Mouse (Mus musculus) lung, adult 2 months (tissue): Measurements from ENCODE around the gene Rab17. TPM values are rescaled to one million over a fixed set of nuclear protein-coding genes. Genes with fewer than 3 reads are reported as not detected.

ENCODE experiments used
- DNase-seq: peaks from one replicate; pipeline ENCODE4 v3.0.0; 2022
- H3K4me1 ChIP-seq: fragments of 200-500 bp; 2 replicates; pipeline ENCODE4 v1.6.1; 2011; ENCODE audit warnings: low read length; ENCODE audit not compliant: control insufficient read depth, insufficient read depth
- H3K4me3 ChIP-seq: fragments of 200-500 bp; replicated peaks from 2 replicates; pipeline ENCODE3; 2011; ENCODE audit warnings: low read depth, mild to moderate bottlenecking, control low read depth, low read length; ENCODE audit errors: extremely low read depth
- CTCF ChIP-seq: fragments of 200-500 bp; IDR thresholded peaks from 2 replicates; pipeline ENCODE4 v1.5.1; 2011; ENCODE audit warnings: mild to moderate bottlenecking, low read length, control low read depth; ENCODE audit not compliant: insufficient read depth
- POLR2A ChIP-seq: fragments of 200-500 bp; IDR thresholded peaks from 2 replicates; pipeline ENCODE4 v1.6.1; 2011; ENCODE audit warnings: low read depth, mild to moderate bottlenecking, control low read depth, low read length, borderline replicate concordance; ENCODE audit errors: extremely low read depth
- WGBS: fragments of 180-500 bp; shearing (Covaris S2); methylation state at CpG from one replicate; pipeline ENCODE4 v1.1.7; 2018; 5-methylcytosine and 5-hydroxymethylcytosine counted together
- polyA plus RNA-seq: library from polyadenylated mRNA; depleted of rRNA; stranded (reverse); fragments of >200 nt; gene quantifications from 2 replicates; pipeline ENCODE4 v1.2.3, GENCODE M21; 2012

Rab17 gene
- polyA plus RNA-seq, 1 experiment, result 1.2 TPM

DNA sequence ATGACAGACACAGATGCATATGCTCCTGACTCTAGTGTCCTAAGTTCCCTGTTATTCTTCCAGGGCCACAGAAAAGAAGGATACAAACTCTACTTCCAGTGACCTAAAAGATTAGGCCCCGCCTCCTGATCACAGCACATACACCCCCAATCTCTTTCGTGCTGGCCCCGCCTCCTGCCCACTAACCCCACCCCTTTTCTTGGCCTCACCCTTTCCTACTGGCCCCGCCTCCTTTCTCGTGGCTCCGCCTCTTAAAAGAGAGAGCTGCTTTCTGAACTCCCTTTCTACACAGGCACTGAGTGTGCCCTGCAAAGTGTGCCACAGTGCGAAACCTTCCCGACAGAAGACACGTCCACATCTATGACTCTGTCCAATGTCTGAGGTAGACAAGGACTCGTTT is 24.3 kb downstream of the Rab17 start:
- 66% methylated on average over 10 of the region's 10 CpGs for WGBS
- TF ChIP-seq POLR2A (no peak), CTCF (no peak)
- DNase-seq, result no peak
- Histone ChIP-seq H3K4me3 (no peak overlapping the region), H3K4me1 (no peaks in the 10 kb centered on the region)

- no peak overlapping the region for H3K4me3 ChIP-seq
- no peak for DNase-seq
- TF ChIP-seq CTCF (no peak), POLR2A (no peak)
- no peaks in the 10 kb centered on the region for H3K4me1 ChIP-seq
- 69% methylated on average over 4 of the region's 4 CpGs for WGBS
Measured at GRCm38 (mm10) chr1:90939980-90940379, 29.5 kb downstream of the Rab17 start.

DNA sequence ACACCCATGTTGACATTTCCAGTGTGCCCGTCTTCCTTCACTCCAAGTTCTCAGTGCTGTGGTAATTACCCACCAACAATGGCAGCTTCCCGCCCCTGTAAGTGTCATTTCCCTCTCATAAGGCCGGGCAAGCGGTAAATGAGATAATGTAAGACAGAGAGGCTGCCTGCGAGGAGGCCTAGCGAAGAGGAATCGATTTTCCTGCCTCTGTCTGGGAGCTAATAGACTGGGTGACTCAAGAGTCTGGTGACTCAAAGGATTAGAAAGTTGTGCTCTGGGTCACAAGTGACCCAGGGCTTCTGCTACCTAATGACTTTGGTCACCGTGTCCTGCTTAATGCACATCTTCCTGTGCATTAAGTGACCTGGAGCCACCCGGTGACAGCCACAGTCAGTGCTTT is 32.5 kb downstream of the Rab17 start:
- Histone ChIP-seq H3K4me1 (no peaks in the 10 kb centered on the region), H3K4me3 (no peak overlapping the region)
- no peak for DNase-seq
- TF ChIP-seq CTCF, result no peak
- no peak for TF ChIP-seq POLR2A
- WGBS, result 73% methylated on average over 9 of the region's 9 CpGs

DNA sequence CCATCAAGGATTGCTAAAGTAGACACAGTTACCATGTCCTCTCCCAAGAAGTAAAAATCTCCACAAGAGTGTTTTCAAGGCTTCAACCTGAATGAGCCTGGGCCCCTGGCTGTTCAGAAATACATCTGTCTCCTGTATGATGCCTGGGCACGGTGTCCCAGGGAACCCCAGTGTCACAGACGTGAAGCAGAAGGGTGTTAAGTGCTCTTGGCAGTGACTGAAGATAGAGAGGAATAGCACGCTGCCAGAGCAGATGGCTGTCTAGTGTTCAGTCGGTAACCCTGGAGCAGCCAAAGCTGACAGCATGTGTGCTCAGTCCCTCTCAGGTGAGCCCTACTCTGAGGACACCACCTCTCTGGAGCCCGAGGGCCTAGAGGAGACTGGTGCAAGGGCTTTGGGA is 36.5 kb downstream of the Rab17 start:
- TF ChIP-seq CTCF (no peak), POLR2A (no peak)
- no peak for DNase-seq
- 74% methylated on average over 5 of the region's 5 CpGs for WGBS

DNA sequence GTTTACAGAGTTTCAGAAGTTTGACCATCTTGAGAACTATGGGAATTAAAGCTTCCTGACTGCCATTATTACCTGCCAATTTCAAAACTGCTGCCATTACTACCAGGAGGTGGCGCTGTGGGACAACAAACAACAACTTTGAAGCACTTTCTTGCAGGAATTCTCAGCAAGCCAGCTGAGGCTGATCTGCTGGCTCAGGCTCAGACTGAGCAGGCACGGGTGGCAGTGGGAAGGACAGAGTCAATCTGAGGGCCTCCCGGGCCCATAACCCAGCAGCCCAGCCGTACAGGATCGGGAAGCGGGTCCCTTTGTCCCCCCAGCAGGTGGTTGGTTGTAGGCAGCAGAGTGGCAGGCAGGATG is 40.9 kb downstream of the Rab17 start:
- peaks cover 9% of the 10 kb centered on the region; the same call in 1 of the 2 replicates for H3K4me1 ChIP-seq
- no peak overlapping the region for H3K4me3 ChIP-seq
- TF ChIP-seq CTCF (peak; percentile 52), POLR2A (no peak)
- WGBS, result 10% methylated on average over 6 of the region's 6 CpGs
- DNase-seq, result peak; percentile 83

More for the DNA sequence above, 36.5 kb downstream of the Rab17 start:
- Histone ChIP-seq H3K4me3 (no peak overlapping the region), H3K4me1 (peaks cover 3% of the 10 kb centered on the region; the same call in 1 of the 2 replicates)

- WGBS, result 6% methylated on average over 23 of the region's 23 CpGs
- TF ChIP-seq CTCF (no peak), POLR2A (no peak)
- H3K4me3 ChIP-seq, result no peak overlapping the region
- no peak for DNase-seq
- H3K4me1 ChIP-seq, result peaks cover 9% of the 10 kb centered on the region; the same call in 1 of the 2 replicates
Measured at GRCm38 (mm10) chr1:90927929-90928574, 41.4 kb downstream of the Rab17 start.

GRCm38 (mm10) chr1:90927308-90927707 is 42.2 kb downstream of the Rab17 start:
- TF ChIP-seq CTCF, result no peak
- no peak for TF ChIP-seq POLR2A
- WGBS, result 26% methylated on average over 15 of the region's 15 CpGs
- DNase-seq, result peak; percentile 54

GRCm38 (mm10) chr1:90926030-90926429 is 43.4 kb downstream of the Rab17 start:
- no peak for DNase-seq
- 35% methylated on average over 4 of the region's 4 CpGs for WGBS

More at GRCm38 (mm10) chr1:90927308-90927707, 42.2 kb downstream of the Rab17 start:
- Histone ChIP-seq H3K4me3 (no peak overlapping the region), H3K4me1 (peaks cover 12% of the 10 kb centered on the region)

GRCm38 (mm10) chr1:90921687-90922086 is 47.8 kb downstream of the Rab17 start:
- no peak for DNase-seq
- H3K4me1 ChIP-seq, result peaks cover 3% of the 10 kb centered on the region; the same call in 1 of the 2 replicates
- WGBS, result 82% methylated on average over 9 of the region's 9 CpGs
- no peak for TF ChIP-seq POLR2A
- TF ChIP-seq CTCF, result no peak
- H3K4me3 ChIP-seq, result no peak overlapping the region

More at GRCm38 (mm10) chr1:90926030-90926429, 43.4 kb downstream of the Rab17 start:
- Histone ChIP-seq H3K4me1 (peaks cover 12% of the 10 kb centered on the region), H3K4me3 (no peak overlapping the region)
- no peak for TF ChIP-seq CTCF
- TF ChIP-seq POLR2A, result no peak

- no peak overlapping the region for H3K4me3 ChIP-seq
- peaks cover 4% of the 10 kb centered on the region for H3K4me1 ChIP-seq
- TF ChIP-seq POLR2A (no peak), CTCF (no peak)
- DNase-seq, result no peak
- WGBS, result 69% methylated on average over 6 of the region's 6 CpGs
Measured at GRCm38 (mm10) chr1:90917509-90917908, 52.0 kb downstream of the Rab17 start.
